Comparison of ENCODE assay signal across 9 mouse cellular contexts in the genomic region with DNA sequence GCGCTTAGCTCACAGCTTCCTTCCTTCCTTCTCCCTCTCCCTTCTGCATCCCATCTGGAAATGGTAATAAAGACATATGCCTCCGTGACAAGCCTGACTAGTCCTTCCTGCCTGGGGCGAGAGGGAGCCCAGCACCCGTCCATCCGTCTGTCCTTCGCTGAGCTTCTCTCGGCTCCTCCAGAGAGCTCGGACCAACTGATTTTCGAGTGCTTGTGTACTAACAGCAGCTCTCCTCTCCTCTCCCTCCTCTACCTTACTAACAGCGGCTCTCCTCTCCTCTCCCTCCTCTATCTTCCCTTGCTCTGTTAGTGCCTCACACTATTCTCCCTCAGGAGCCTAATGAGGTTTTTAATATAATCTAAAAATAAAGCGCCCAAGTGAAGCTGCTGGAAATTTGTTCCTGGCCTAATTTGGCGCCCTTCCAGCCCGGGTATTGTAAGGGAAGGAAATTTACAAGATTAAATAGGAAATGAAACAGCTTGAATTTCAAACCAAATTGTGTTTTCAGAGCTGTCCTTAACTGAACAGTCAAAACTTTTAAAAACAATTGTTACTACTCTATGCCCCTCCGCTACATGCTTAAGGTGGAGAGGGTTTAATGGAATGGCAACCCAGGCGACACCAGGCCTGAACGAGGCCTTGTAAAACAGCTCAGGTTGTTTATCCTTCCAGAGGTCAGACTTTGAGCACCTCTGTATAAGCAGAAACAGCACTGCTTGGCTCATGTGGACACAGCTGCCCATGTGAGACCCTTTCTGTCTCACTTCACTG. TPM values are rescaled to one million over a fixed set of nuclear protein-coding genes. Genes with fewer than 3 reads are reported as not detected.
DNase-seq lines count a peak whose midpoint lies in the region; ATAC-seq and TF ChIP-seq lines count a peak whose summit lies in the region.
"Had no signal": no experiment of that assay in that cellular context is flagged by ENCODE, and none has a peak within 500 bp of the region (broad histone marks: within the 10 kb centered on the region; RNA-seq: fewer than 3 reads in every experiment).

No protein-coding gene starts in this region.

- no peak overlapping the region for H3K4me2 ChIP-seq in midbrain, postnatal 0 days (ENCODE audit: low read depth, low read length, poor library complexity, severe bottlenecking)
- no peak overlapping the region for H3K4me2 ChIP-seq in midbrain, embryonic 11.5 days
- no peak overlapping the region for H3K4me2 ChIP-seq in kidney, embryonic 16.5 days (replicated peaks; ENCODE audit: low read depth, low read length)
- H3K4me2 ChIP-seq in stomach, embryonic 16.5 days (ENCODE audit: low read depth, low read length), result no peak overlapping the region

- no peaks in the 10 kb centered on the region for H3K27me3 ChIP-seq in midbrain, postnatal 0 days (ENCODE audit: insufficient read depth, low read length)
- H3K27me3 ChIP-seq in midbrain, embryonic 11.5 days (ENCODE audit: control insufficient read depth, insufficient read depth, low read length), result no peaks in the 10 kb centered on the region
- H3K27me3 ChIP-seq in kidney, embryonic 16.5 days (ENCODE audit: insufficient read depth, low read length), result no peaks in the 10 kb centered on the region
- H3K27me3 ChIP-seq in stomach, embryonic 16.5 days (ENCODE audit: control insufficient read depth, insufficient read depth, low read length), result no peaks in the 10 kb centered on the region

- no peak overlapping the region for H3K4me3 ChIP-seq in midbrain, postnatal 0 days (ENCODE audit: low read depth, low read length)
- H3K4me3 ChIP-seq in midbrain, embryonic 11.5 days (ENCODE audit: low read depth, low read length), result no peak overlapping the region
- no peak overlapping the region for H3K4me3 ChIP-seq in kidney, embryonic 16.5 days (ENCODE audit: low read length)
- no peak overlapping the region for H3K4me3 ChIP-seq in stomach, embryonic 16.5 days (replicated peaks; ENCODE audit: low read length)

- TF ChIP-seq CTCF in midbrain, postnatal 0 days (IDR thresholded peaks at IDR 0.05), result no peak

- no peak for ATAC-seq in midbrain, postnatal 0 days (ENCODE audit: low FRiP score)
- no peak for ATAC-seq in midbrain, embryonic 11.5 days (ENCODE audit: low FRiP score)
- ATAC-seq in kidney, embryonic 16.5 days (ENCODE audit: low FRiP score, low TSS enrichment), result peak; percentile 59; the same call in 1 of the 2 replicates
- ATAC-seq in stomach, embryonic 16.5 days (ENCODE audit: insufficient read depth, low FRiP score), result no peak

- peak; percentile 7 for DNase-seq in cerebellum, adult 9-11 months
- no peak for DNase-seq in cerebellum, adult 8-10 months
- DNase-seq in midbrain, postnatal 0 days (ENCODE audit: low spot score), result peak; percentile 56
- no peak for DNase-seq in midbrain, embryonic 11.5 days (ENCODE audit: low spot score, missing footprints)
- no peak for DNase-seq in retina, postnatal 1 day
- DNase-seq in thymus, adult 18-20 months, result no peak

- peaks cover 33% of the 10 kb centered on the region; the same call in 1 of the 2 replicates for H3K36me3 ChIP-seq in midbrain, postnatal 0 days (ENCODE audit: insufficient read depth, low read length)
- H3K36me3 ChIP-seq in midbrain, embryonic 11.5 days (ENCODE audit: control insufficient read depth, insufficient read depth, low read length), result peaks cover 4% of the 10 kb centered on the region; the same call in 1 of the 2 replicates
- peaks cover 49% of the 10 kb centered on the region for H3K36me3 ChIP-seq in kidney, embryonic 16.5 days (ENCODE audit: insufficient read depth, low read length)
- peaks cover 8% of the 10 kb centered on the region; the same call in 1 of the 2 replicates for H3K36me3 ChIP-seq in stomach, embryonic 16.5 days (ENCODE audit: control insufficient read depth, insufficient read depth, low read length)

- H3K9ac ChIP-seq in midbrain, postnatal 0 days (replicated peaks; ENCODE audit: low read length, poor library complexity, severe bottlenecking), result no peak overlapping the region
- no peak overlapping the region for H3K9ac ChIP-seq in midbrain, embryonic 11.5 days (ENCODE audit: low read length)
- 0 out of 2 replicates have a peak overlapping the region, but pooled peaks have one; percentile 13 for H3K9ac ChIP-seq in kidney, embryonic 16.5 days (replicated peaks; ENCODE audit: low read length)
- no peak overlapping the region for H3K9ac ChIP-seq in stomach, embryonic 16.5 days (ENCODE audit: low read length)

- H3K4me1 ChIP-seq in midbrain, postnatal 0 days (ENCODE audit: insufficient read depth, low read length), result no peaks in the 10 kb centered on the region
- no peaks in the 10 kb centered on the region for H3K4me1 ChIP-seq in midbrain, embryonic 11.5 days (ENCODE audit: control insufficient read depth, insufficient read depth, low read length)
- peaks cover 10% of the 10 kb centered on the region for H3K4me1 ChIP-seq in kidney, embryonic 16.5 days (ENCODE audit: insufficient read depth, low read length)
- no peaks in the 10 kb centered on the region for H3K4me1 ChIP-seq in stomach, embryonic 16.5 days (ENCODE audit: control insufficient read depth, insufficient read depth, low read length)

- no peak overlapping the region for H3K27ac ChIP-seq in midbrain, postnatal 0 days (ENCODE audit: low read depth, low read length)
- no peak overlapping the region for H3K27ac ChIP-seq in midbrain, embryonic 11.5 days (ENCODE audit: low read depth, low read length)
- peak overlapping the region; percentile 76 for H3K27ac ChIP-seq in kidney, embryonic 16.5 days (ENCODE audit: low read length)
- H3K27ac ChIP-seq in stomach, embryonic 16.5 days (ENCODE audit: low read length), result peak overlapping the region; percentile 3; the same call in 1 of the 2 replicates

- H3K9me3 ChIP-seq in midbrain, postnatal 0 days (ENCODE audit: low read length), result no peaks in the 10 kb centered on the region
- H3K9me3 ChIP-seq in midbrain, embryonic 11.5 days (ENCODE audit: control insufficient read depth, low read length), result no peaks in the 10 kb centered on the region
- no peaks in the 10 kb centered on the region for H3K9me3 ChIP-seq in kidney, embryonic 16.5 days (ENCODE audit: low read length)
- H3K9me3 ChIP-seq in stomach, embryonic 16.5 days (replicated peaks; ENCODE audit: control insufficient read depth, low read length), result no peaks in the 10 kb centered on the region

- WGBS in midbrain, postnatal 0 days, result 78% methylated on average over 16 of the region's 16 CpGs
- 88% methylated on average over 16 of the region's 16 CpGs for WGBS in midbrain, embryonic 11.5 days
- WGBS in kidney, embryonic 16.5 days, result 55% methylated on average over 16 of the region's 16 CpGs
- 55% methylated on average over 16 of the region's 16 CpGs for WGBS in stomach, embryonic 16.5 days

RNA-seq across cellular contexts. Expression of gene 1700010B08Rik, which starts 16.9 kb away (rescaled TPM):
- total RNA-seq in midbrain, postnatal 0 days (2014; rRNA removed), result not detected in 2 replicates
- polyA plus RNA-seq in midbrain, postnatal 0 days (2015; fragmentation: Nextera tagmentation; extraction: Ambion mirVana), result not detected in 2 replicates
- not detected in 2 replicates for polyA plus RNA-seq in midbrain, embryonic 11.5 days (2014; fragmentation: Nextera tagmentation; extraction: Ambion mirVana)
- polyA plus RNA-seq in kidney, embryonic 16.5 days (2015; fragmentation: Nextera tagmentation; extraction: Ambion mirVana), result not detected in 2 replicates
- not detected in 2 replicates for polyA plus RNA-seq in stomach, embryonic 16.5 days (2015; fragmentation: Nextera tagmentation; extraction: Ambion mirVana)
- total RNA-seq: layer of hippocampus, adult 8-10 months had no signal

RNA-seq across cellular contexts. Expression of gene Vapb, which starts 35.0 kb away (rescaled TPM):
- total RNA-seq in midbrain, postnatal 0 days (2014; rRNA removed), result 36.3 and 41.6 TPM in 2 replicates
- 11.5 and 14.6 TPM in 2 replicates for polyA plus RNA-seq in midbrain, postnatal 0 days (2015; fragmentation: Nextera tagmentation; extraction: Ambion mirVana)
- 13.7 and 13.8 TPM in 2 replicates for polyA plus RNA-seq in midbrain, embryonic 11.5 days (2014; fragmentation: Nextera tagmentation; extraction: Ambion mirVana)
- 18.2 and 24.2 TPM in 2 replicates for polyA plus RNA-seq in kidney, embryonic 16.5 days (2015; fragmentation: Nextera tagmentation; extraction: Ambion mirVana)
- polyA plus RNA-seq in stomach, embryonic 16.5 days (2015; fragmentation: Nextera tagmentation; extraction: Ambion mirVana), result 19.7 and 20.7 TPM in 2 replicates

RNA-seq across cellular contexts. Expression of gene Rab22a, which starts 42.7 kb away (rescaled TPM):
- total RNA-seq in midbrain, postnatal 0 days (2014; rRNA removed), result 22.4 and 23.7 TPM in 2 replicates
- polyA plus RNA-seq in midbrain, postnatal 0 days (2015; fragmentation: Nextera tagmentation; extraction: Ambion mirVana), result 31.2 and 34.7 TPM in 2 replicates
- polyA plus RNA-seq in midbrain, embryonic 11.5 days (2014; fragmentation: Nextera tagmentation; extraction: Ambion mirVana), result 37.3 and 38.2 TPM in 2 replicates
- 35.6 and 37.1 TPM in 2 replicates for polyA plus RNA-seq in kidney, embryonic 16.5 days (2015; fragmentation: Nextera tagmentation; extraction: Ambion mirVana)
- 29.3 and 38.9 TPM in 2 replicates for polyA plus RNA-seq in stomach, embryonic 16.5 days (2015; fragmentation: Nextera tagmentation; extraction: Ambion mirVana)

Comparison
In these comparisons a context has a peak if more than half of its experiments do, and no peak if none do; other contexts are left out.
1. DNase-seq: peak in cerebellum, adult 9-11 months (single experiment) and midbrain, postnatal 0 days (single experiment); none in cerebellum, adult 8-10 months (single experiment), midbrain, embryonic 11.5 days (single experiment), retina, postnatal 1 day (single experiment) and thymus, adult 18-20 months (0 of 2).
2. H3K27ac ChIP-seq: peak in kidney, embryonic 16.5 days (single experiment) and stomach, embryonic 16.5 days (single experiment); none in midbrain, postnatal 0 days (single experiment) and midbrain, embryonic 11.5 days (single experiment).